Mouse (Mus musculus) spleen, postnatal 14 days (tissue): ENCODE measurements at regions not wholly inside any gene's neighbourhood (a gene's known extent, or its start where the extent isn't known, plus 50 kb on each side); places are given as distances from the start of the nearest gene placed in this dataset.

Experiments used
- DNase-seq, 2 experiments: peaks; one replicate each; pipeline ENCODE4 v3.0.0; 2021 to 2022; ENCODE audit warnings: low spot score in 2 of 2

GRCm38 (mm10) chr5:74773558-74774429, 71.1 kb upstream of the Lnx1 start:
- DNase-seq = no peak

DNA sequence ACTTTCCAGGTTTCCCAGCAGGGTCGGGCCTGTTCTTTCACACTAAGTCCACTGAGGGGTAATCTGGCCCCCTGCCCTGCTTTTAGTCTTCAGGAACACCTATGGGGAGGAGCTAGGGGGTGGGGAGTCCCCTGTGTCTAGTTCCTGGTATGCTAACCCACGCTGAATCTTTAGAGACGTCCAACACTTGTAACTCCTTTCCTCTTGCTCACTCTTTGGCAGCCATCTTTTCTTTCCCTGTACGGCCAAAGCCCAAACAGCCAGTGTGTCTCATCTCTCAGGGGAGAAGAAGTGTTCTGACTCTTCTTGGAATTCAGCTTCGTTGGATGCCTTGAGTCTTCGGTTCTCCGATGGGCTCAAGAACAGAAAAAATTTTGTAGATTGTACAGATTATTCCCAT, 68.4 kb upstream of the Lnx1 start:
- no peak for DNase-seq

GRCm38 (mm10) chr5:74769023-74769422, 66.3 kb upstream of the Lnx1 start:
- no peak for DNase-seq

DNA sequence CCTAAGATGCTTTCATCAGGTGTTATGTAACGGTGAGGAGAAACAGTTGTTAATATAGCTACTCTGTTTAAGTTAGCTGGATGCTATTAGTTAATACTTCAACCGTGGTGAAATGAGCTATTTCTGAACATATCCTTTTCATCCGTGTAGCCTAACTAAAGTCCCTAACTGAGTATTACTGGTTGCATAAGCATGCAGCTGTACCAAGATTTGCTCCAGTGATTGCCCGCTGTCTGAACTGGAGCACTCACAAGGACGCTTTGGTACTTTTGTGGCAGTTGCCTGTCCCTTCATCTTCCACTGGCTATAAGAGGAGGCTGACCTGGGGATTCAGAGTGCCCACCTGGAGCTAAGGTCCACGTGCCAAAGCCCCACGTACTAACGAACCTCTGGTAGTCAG, 65.3 kb upstream of the Lnx1 start:
- no peak for DNase-seq

GRCm38 (mm10) chr5:74766211-74766610, 63.5 kb upstream of the Lnx1 start:
- DNase-seq = no peak

- no peak for DNase-seq
These were observed 62.5 kb upstream of the Lnx1 start for GRCm38 (mm10) chr5:74765061-74765767.

DNA sequence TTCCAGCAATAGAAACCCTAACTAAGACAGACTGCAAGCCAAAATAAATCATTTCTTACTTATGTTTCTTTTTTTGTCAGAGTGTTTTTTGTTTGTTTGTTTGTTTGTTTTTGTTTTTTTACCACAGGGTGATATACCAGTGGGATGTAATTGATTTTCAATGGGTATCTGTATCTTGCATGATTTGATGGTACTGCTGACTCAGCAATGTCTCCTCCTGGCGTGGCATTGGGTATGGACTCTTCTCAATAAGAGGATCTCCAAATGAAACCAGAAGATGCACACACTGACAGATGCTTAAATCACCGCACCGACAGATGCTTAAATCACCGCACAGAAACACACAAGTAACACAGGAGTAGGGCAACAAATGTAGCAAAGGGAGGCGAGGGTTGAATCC, 54.8 kb upstream of the Lnx1 start:
- no peak for DNase-seq

- DNase-seq = no peak
These were observed 50.2 kb upstream of the Lnx1 start for GRCm38 (mm10) chr5:74752961-74753360.
